Mouse (Mus musculus) left cerebral cortex, postnatal 4 days (tissue): Measurements from ENCODE around the gene Dpp10. TPM values are rescaled to one million over a fixed set of nuclear protein-coding genes. Genes with fewer than 3 reads are reported as not detected.

Experiments used
- DNase-seq: peaks from one replicate; pipeline ENCODE4 v3.0.0-alpha.2; 2022
- intact Hi-C: fragments of 180-260 bp; cut with DNase I; formaldehyde crosslinking; loops from one replicate; pipeline ENCODE4 v1.15.1; 2025
- total RNA-seq, 2 experiments: library from RNA; stranded (reverse); gene quantifications; 2 replicates each; pipeline ENCODE4 v1.2.3; 2021

The Dpp10 gene
- total RNA-seq, 2 experiments from 2014 or later: 80.6 to 85.3 TPM

- intact Hi-C loops: no loop called here
- DNase-seq: no peak
Measured at GRCm38 (mm10) chr1:123316886-123317285, 728.5 kb downstream of the Dpp10 start.
